Mouse (Mus musculus) adrenal gland (tissue): ENCODE measurements around the gene Tuba1a.

Source experiments
- intact Hi-C: fragments of 180-260 bp; cut with DNase I; formaldehyde crosslinking; loops from one replicate; pipeline ENCODE4 v1.15.1; 2025
- long read RNA-seq, 2 experiments: library from polyadenylated mRNA; unstranded; transcript quantifications; one replicate each; pipeline ENCODE4 v2.0.0; 2020; ENCODE audit warnings: borderline replicate concordance in 1 of 2; ENCODE audit not compliant: insufficient replicate concordance in 1 of 2

The Tuba1a gene
- long read RNA-seq, experiment 1, transcript Tuba1a-201 (4 exons, 1,803 nt): major isoform, 113 of 122 reads
- long read RNA-seq, experiment 1, partial matches to known transcripts: 9 of 122 reads
- long read RNA-seq, experiment 1, other reads (novel, unspliced or antisense): 0 of 122 reads
- long read RNA-seq, experiment 2, transcript Tuba1a-201 (4 exons, 1,803 nt): major isoform, 171 of 186 reads
- long read RNA-seq, experiment 2, partial matches to known transcripts: 15 of 186 reads
- long read RNA-seq, experiment 2, other reads (novel, unspliced or antisense): 0 of 186 reads

DNA sequence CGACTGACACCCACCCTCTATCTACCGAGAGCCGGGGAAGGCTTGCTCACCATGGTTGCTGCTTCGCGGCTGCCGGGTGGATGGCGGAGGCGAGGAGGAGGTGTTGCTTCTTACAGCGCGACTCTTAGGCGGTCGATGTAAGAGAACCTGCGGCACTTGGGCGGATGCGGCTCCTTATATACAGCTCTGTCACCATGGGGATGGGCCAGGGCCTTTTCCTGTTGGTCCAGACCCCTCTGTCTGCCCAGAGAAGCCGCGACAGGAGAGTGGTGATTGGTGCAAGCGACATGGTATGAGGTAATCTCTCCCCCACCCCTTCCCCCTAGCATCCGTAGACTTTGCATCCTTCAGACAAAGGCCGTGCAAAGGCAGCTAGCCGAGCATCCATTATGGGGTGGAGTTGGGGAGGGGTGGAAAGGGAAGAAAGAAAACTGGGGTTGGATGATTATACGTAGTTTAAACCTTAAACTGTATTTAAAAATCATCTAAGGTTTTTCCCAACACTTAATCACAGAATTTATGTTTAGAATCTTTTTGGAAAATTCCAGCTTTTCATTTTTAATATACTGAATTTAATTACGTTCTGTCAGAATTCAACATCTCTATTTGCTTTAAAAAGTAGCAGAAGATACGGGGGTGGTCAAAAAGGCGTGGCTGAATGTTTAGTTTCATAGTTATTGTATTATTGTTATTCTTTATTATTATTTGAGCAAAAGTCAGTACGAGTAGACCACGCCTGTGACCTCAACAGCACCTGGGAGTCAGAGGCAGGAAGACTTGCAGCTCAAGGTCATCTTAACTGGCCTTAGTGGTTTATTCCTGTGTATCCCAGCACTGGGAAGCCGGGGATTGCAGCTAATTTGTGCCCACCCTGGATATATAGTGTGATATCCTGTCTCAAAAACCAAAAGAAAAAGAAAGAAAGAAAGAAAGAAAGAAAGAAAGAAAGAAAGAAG lies at the start of gene Tuba1a, which contains the start of gene Gm49450:
Tuba1a (minus strand) TSS at position 303 of the 956 bp plus-strand sequence.
Gm49450 (minus strand) TSS at position 151 of the 956 bp plus-strand sequence.
- intact Hi-C loops: loop anchor here (5.0 kb wide), 1 partner anchor 34 kb away; no protein-coding TSS in a partner anchor

DNA sequence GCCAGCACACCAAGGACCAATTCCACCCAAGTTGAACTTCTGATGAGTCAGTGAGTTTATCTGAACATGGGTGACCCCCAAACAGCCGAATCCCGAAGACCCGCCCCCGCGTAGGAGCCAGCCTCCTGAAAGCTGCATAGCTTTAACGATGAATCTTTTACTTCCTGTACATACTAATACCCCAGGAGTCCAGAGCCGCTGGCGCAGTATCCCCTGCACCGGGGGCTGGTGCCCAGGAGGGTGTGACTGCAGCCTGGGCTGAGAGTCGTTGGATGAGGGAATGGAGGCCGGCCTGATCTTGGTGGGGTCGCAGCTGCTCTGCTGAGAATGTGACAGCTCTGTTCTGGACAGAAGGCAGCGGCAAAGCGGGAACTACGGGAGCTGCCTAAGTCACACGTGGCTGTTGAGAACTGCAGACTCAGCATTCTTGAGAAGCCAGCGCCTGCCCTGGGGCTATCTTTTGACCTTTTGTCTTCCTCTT lies 48.0 kb upstream of the Tuba1a start:
- intact Hi-C loops: no loop called here

DNA sequence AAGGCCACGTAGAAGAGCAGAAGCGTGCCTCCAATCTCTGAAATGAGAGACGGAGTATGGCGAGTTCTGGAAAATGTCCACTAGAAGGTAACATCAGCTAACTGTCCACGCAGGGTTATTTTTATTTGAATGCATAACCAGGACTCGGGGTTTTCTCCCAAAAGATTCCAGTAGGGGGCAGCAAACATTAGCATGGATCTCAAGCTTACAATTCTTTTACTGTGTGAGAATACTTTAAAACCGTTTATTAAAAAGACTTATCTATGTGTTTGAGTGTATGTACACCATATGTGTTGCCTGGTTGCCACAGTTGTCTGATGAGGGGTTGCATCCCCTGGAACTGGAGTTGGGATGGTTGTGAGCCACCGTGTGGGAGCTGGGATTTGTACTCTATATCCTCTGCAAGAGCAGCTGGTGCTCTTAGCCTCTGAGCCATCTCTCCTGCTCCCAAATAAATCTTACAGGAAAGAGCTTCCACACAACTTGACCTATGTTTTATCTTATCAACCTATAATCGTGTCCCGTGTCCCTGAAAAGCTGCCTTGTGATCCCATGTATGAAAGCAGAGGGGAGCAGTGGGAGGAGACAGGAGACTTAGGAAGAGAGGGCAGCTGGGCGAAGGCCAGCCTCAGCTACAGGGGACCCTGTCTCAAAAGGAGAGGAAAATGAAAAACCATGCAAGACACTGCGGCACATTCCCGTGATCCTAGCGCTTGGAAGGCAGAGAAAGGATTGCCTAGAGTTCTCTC lies 47.2 kb upstream of the Tuba1a start:
- intact Hi-C loops: no loop called here

DNA sequence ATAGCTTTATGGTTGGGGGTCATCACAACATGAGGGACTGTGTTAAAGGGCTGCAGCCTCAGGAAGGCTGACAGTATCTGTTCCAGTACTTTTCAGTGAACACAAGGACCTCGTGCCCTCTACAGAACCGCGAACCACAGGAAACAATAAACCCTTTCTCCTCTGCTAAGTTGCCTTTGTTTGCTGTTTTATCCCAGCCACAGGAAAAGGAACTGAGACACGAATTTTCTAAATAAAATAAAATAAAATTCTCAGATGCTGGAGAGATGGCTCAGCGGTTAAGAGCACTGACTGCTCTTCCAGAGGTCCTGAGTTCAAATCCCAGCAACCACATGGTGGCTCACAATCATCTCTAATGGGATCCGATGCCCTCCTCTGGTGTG lies 45.3 kb upstream of the Tuba1a start:
- intact Hi-C loops: loop anchor here (5.0 kb wide), 2 partner anchors 121 to 754 kb away; no protein-coding TSS in a partner anchor

DNA sequence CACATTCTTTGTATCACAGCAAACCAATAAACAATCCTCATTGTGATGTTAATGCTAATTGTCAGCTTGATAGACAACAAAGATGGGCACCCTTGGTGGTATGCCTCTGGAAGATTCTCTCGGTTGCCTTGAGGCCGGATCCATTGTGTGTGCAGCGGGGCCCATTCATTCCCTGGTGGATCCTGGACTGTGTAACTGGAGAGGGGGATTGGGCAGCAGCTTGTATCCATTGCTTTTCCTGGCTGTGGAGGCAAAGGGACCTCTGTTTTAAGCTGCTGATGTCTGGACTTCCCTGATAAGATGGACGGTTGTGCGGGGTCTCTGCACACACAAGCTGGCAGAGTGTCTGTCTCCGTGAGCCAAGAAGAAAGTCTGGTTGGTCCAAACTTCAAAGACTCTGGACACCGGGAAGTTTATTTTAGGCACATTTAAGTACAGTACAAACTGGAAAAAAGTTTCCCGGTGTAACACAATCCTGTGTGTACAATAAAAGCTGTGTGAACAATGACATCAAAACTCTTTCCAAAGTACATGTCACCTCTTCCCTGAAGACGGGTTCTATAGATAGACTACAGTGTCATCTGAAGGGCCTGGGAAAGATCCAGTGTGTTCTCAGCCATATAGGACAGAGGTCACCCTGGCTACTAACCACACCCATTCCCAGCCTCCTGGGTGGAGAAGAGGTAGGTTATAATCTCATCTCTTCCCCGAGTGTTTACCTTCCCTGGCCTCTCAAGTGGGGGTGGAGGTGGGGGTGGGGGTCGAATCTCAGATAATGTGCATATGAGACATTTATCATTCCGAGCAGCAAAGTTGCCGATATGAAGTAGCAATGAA lies 44.7 kb upstream of the Tuba1a start:
- intact Hi-C loops: loop anchor here (5.0 kb wide), 2 partner anchors 121 to 754 kb away; no protein-coding TSS in a partner anchor

DNA sequence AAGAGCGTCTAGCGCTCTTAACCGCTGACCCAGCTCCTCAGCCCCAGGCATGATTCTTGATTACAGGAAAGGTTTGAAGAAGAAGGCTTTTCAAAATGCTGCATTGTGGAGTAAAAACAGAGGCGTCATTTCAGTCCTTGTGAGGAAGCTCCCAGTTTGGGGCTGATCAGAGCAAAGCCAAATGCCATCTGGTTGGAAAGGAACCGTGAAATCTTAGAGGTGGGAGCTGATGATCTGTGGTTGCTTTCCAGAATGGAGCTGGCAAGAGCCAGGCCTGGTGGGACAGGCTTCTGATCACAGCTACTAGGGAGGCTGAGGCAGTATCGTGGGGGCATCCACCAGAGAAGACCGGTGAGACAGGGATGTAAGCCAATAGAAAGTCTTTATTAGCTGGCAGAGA lies 43.3 kb upstream of the Tuba1a start:
- intact Hi-C loops: loop anchor here (5.0 kb wide), 2 partner anchors 120 to 755 kb away; no protein-coding TSS in a partner anchor

DNA sequence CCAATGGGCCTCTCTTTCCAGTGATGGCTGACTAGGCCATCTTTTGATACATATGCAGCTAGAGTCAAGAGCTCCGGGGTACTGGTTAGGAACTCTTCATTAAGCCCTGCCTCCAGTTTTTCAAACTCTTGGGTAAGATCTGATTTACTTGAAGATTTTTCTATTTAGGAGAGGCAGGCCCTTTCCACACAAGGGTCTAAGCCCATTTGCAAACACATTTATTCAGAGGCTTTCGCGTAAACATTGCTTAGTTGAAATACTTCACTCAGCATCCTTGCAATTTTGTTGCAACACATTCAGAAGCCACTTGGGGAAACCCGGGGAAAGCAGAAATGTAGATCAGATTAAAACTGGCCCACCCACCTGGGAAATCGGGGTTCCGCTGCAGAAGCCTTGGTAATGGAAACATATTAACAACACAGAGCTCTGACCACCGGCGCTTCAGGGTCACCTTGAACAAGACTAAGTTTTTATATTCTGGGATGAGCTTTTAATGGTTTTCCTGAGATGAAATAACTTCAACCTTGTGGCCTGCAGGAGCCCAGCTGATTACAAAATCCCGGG lies 41.5 kb upstream of the Tuba1a start:
- intact Hi-C loops: loop anchor here (5.0 kb wide), 3 partner anchors 103 to 757 kb away; partner anchors contain the start of gene Rhebl1

DNA sequence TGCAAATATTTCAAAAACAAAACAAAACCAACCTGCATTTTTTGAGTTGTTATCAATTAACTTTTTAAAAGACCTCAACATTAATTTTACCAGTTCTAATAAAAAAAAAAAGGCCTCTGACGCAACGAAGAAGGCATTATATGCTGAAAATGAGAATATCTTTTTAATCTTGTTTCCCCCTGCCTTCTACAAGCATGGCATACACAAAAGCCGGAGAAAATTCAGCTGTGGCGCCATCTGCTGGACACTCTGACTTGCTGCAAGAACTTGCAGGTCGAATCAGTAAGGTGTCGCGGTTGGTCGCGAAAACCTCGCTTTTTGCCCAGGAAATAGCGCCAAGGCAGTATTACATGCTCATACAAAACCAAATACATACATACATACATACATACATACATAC lies 40.4 kb upstream of the Tuba1a start:
- intact Hi-C loops: loop anchor here (5.0 kb wide), 1 partner anchor 102 kb away; the partner anchor contains the start of gene Rhebl1

DNA sequence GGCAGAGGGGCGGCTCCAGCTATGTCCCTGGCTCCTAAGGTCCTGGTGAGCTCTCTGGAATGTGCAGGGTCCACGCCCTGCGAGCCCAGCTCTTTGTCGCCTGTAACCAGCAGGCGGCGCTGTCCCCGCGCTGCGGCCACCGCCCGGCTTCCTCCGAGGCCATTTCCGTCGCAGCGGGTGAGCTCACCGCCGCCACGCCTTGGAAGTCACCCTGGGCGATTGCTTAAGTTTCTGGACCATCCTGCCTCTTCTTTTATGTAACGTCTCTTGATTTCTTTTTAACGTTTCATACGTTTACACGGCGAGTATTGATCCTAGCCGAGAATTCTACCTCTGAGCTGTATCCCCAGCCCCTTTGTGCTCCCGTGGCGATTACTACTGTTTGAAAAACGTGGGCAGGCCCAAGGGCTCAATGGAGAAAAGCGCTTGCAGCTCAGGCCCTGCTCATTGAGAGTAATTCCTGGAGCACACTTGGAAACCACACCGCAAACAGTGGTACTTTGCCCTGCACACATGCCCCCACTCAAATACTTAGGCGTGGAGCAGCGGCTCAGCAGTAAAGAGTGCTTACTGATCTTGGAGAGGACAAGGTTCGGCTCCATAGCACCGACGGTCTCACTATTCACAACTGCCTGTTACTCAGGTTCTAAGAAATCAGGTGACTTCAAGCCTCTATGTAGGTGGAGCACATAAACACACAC lies 39.7 kb upstream of the Tuba1a start:
- intact Hi-C loops: loop anchor here (5.0 kb wide), 1 partner anchor 101 kb away; the partner anchor contains the start of gene Rhebl1

DNA sequence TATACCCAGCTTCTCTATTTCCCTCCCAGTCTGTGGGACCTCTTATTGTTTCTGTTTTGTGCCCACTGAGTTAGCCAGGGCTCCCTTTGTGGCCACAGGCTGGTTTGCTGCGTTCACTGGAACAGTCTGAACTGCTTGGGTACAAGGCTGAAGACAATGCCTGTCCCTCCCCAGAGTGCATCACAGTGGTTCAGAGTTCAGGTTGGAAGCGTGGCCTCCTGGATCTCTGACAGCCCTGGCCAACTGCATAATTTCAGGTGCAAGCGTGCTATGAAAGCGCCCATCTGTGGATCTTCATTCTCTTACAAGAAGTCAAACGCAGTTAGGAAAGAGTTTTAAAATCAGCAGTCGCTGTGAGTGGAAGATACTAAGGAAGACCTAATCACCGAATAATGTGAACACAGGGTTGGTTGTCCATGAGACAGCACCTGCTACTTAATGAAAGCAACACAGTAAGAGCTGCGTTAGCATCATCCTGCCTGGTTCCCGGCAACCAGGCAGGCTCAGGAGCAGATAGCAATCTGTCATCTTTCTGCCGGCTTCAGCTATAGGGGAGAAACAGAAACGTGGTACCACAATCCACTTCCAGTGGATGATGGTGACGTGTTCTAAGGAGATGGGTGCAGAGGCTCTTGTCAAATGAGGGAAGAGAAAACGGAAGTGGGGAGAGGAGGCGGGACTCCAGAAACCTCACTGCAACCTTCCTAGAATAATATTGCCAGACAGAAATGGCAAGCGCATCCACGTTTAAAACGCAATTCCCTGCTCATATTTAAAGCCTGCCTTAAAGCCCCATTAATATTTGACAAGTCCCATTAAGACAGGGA lies 38.8 kb upstream of the Tuba1a start:
- intact Hi-C loops: loop anchor here (5.0 kb wide), 1 partner anchor 100 kb away; the partner anchor contains the start of gene Rhebl1

DNA sequence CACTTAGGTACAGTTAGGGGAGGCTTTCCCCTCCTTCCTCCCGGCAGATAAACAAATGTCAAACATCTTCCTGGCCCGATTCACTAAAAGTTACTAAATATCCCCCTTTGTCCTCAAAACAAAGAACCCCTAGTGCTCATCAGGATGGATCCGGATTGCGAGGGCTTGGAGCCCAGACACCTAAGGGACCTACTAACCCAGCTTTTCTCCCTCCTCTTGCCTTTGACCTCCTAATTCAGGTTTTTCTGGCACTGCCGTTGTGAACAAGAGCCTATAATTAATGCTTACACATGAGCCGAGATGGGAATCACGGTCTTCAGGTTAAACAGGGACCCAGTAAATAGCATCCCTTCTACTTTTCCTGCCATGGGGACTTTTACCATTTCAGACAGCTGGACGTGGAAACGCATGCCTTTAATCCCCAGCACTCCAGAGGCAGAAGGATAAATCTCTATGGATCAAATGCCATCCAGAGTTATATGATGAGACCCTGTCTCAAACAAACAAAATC lies 38.1 kb upstream of the Tuba1a start:
- intact Hi-C loops: loop anchor here (5.0 kb wide), 1 partner anchor 99 kb away; the partner anchor contains the start of gene Rhebl1

DNA sequence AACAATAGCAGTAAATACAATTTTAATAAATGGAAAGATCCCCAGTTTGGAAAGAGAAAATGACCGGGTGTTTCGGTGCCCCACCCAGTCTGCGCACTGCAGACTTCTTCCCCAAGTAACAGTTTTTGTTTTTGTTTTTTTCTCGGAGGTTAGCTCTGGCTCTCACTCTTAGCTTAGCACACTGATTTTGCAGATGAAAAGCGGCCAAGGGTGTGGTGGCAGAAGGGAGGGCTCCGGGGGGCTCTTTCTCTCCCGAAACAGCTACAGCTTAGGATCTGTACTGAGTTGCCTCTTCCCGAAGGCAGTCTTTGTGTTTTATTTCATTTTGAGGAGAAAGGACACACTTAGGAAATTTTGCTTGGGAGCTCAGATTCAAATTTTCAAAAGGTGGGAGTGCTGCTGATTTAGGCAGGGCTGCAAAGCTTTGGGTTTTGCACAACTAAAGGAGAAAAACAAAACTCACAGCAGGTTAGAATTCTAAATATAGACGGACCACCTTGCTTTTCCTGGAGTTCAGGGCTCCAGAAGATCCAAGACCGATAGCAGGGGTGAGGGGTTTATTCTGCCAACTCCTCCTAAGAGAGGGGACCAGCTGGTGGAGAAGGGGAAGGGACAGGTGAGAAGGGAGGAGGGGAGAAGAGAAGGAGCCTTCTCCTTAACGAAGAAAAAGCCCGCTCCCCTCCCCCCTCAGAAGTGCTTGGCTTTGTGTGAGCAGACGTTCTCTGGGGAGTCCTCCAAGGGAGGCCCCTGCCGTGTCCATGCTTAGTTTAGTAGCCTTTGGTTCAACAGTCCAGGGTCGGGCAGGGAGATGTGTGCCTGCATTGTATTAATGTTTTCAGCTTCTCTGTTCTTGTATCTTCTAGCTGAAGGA lies 37.4 kb upstream of the Tuba1a start:
- intact Hi-C loops: loop anchor here (5.0 kb wide), 1 partner anchor 99 kb away; the partner anchor contains the start of gene Rhebl1

DNA sequence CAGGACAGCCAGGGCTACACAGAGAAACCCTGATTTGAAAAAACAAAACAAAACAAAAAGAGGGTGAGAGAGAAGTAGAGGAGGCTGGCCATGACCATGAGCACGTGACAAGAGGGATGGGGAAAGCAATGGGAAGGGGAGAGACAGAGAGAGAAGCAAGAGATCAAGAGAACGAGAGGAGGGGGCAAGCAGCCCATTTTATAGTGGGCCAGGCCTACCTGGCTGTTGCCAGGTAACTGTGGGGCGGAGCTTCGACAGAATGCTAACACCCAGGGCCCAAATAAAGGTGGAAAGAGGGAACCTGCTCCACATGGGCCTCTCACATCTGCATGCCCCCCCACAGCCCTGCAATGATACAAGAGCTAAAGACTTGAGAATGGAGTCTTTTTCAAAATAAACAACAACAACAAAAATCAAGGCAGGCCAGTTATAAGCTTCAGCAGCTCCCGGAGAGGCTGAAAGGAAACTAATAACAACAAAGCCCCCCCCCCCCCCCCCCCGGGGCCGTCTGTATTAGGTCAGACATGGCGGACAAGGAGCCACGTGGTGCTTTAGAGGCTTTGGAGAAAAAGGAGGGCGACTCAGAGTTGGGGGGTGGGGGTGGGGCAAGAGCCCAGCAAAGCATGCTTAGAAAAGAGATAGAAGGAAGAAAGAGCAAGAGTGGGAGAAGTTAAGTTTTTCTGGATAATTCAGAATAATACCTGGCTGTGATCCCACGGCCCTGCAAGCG lies 36.4 kb upstream of the Tuba1a start:
- intact Hi-C loops: loop anchor here (5.0 kb wide), 2 partner anchors 38 to 98 kb away; partner anchors contain the start of genes Gm49450, Rhebl1 and Tuba1a

DNA sequence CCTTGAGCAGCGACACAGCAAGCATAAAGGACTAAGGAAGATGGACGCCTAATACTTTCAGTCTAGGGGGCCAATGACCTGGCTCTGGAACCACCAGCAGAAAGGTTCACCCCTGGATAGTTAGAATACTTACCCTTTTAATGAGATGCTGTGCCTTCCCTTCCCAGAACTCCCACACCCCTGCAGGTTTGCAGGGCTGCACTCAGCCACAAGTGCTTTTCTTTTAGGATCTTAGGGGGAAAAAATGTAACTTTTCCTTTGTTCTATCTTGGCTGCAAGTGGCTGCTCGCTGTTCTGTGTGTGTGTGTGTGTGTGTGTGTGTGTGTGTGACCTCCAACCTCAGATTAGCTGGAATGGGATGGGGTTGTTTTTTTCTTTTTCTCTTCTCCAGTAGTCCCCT lies 35.3 kb upstream of the Tuba1a start:
- intact Hi-C loops: loop anchor here (5.0 kb wide), 1 partner anchor 36 kb away; the partner anchor contains the start of genes Gm49450 and Tuba1a

DNA sequence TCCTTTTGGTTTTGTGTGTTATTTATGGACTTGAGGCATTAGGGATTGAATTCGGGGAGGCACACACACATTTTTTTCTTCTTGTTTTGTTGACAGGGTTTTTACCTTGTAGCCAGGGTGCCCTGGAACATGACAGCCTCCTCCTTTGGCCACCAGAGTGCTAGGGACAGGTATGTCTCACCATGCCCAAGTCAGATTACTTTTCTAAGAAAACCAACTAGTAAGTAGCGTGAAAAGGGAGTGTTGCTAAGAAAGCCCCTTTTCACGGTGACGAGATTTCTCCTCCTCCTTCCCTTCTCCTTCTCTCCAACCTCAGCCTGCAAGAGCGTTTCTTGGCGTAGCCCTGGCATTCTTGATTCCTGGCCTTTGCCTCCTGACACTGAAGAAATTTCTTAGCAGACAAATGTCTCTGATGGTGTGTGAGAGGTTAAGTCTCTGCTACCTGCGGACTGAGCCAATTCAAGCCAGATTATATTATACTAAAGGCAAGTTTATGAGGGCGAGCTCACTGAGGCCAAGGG lies 34.2 kb upstream of the Tuba1a start:
- intact Hi-C loops: loop anchor here (5.0 kb wide), 1 partner anchor 35 kb away; the partner anchor contains the start of genes Gm49450 and Tuba1a
